Mouse (Mus musculus): Measurements from ENCODE around the gene Ccdc130.
"Not testable (repeated sequence)": the region's sequence is repeated elsewhere in the genome, so short reads cannot be mapped to it uniquely, and the experiment has no call there.

Gene Ccdc130

DNA sequence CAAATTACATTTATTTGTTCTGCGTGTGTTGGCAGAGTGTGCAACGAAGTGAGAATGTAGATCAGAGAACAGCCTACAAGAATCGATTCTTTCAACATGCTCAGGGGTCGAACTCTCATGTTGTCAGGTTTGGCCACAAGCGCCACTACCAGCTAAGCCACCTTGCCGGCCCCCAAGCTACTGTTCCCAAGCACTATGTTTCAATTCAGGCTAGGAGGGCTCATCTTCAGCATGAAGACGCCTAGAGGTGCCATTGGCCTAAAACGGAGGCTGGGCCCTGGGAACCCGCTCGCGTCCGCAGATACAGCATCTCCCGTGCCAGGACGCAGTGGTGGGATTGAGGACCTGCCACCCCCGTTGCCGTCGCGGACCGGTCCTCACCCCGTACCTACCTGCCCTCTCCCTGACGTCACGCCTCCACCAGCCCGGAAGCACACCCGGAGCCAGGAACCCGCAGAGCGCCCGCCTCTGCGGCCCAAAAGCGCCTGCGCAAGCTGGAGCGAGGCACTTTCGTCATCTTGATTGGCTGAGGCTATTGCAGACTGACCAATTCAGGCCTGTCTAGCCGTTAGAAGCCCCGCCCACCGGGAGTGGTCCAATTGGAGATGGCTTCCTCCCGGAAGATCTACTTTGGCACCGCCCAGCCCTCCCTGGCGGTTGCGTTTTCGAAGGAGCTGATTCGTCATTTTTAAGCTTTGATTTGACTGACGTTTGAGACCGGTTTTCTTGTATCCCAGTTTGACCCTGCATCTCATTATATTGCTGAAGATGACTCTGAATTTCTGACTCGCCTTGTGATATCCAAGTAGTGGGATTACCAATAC lies at the start of gene Ccdc130:
Gene Ccdc130 (minus strand): TSS at position 431 of the 824 bp plus-strand sequence.
- DNase-seq: peak; percentile 100

DNA sequence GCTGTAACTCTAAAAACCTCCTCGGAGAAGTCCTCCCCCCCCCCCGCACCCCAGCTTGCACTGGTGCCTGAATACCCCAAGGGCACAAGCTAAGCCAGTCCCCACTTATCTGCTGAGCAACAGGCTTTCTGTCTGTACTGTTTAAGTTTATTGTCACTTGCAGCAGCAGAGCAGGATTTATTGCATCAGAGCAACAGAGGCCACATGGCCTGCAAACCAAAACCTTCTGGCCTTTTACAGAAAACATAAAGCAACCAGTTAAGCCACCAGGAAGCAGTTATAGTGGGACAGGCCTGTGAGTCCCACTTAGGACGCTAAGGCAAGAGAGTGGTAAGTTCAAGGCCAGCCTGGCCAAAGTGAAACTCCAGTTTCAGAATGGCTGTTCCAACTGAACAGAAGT lies 38.2 kb upstream of the Ccdc130 start:
- DNase-seq: no peak

DNA sequence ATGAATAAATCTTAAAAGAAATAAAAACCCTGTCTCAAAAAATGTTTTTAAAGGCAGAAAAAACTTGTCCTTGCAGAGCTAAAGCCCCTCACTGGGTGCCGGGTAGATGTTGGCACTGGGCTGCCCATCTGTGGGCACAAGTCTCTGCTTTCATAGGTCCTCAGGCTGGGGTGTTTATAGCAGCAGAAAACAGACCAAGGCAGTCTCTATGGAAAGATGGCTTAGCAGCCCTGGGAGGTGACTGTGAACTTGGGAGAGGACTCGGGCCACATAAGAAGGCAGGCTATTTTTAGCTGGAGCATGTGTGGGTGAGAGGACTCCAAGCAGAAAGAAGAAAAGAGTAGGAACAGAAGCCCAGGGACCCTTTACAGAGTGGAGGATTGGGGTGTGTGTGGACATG lies 33.8 kb upstream of the Ccdc130 start:
- DNase-seq: no peak

DNA sequence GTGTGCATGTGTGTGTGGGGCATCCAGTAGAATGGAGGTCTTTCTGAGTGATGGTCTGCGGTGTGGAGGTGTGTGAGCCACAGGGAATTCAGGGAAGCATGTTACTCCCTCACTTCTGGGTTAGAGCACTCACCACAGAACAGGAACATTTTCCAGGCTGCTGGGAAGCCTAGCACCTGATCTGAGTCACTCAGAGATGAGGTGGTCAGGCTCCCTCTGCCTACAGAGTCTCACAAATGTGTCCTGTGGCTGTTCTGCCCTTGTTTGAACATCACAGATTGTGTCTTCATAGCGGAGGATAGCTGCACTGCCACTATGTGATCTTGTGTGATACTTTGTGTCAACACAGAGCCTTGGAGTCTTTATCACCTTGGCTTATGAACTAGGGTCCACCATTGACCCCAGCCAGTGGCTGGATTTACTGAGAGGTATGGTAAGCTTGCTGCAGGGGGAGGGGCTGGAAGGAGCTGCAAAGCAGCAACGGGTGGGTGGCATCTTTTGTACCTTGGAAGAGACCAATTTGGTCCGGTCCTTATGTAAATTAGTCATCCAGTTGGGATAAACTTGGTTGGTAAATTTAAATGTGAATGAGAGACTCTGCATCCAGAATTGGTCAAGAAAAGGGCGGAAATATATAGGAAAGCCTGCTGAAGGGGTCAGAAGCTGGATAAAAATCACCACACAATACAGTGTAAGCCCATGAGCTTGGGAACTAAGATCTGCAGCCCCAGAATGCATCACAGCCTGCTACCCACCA lies 27.0 kb upstream of the Ccdc130 start:
- DNase-seq: no peak

DNA sequence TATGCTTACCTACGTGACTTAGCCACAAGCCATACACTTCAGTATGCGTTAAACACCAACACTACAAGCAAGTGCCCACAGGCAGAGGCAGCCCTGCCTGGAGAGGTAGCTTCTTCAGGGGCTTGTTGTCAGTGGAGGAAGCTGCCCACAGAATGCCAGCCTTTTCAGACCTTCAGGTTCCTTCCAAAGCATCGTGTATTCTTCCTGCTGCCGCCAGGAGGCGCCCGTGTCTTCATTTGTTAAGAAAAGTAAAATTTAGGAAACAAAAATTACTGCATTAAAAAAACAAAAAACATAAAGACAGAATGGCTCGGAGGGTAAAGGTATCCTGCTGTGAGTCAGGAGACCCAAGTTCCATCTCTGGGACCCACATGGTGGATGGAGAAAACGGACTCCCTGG lies 21.5 kb upstream of the Ccdc130 start:
- DNase-seq: no peak

DNA sequence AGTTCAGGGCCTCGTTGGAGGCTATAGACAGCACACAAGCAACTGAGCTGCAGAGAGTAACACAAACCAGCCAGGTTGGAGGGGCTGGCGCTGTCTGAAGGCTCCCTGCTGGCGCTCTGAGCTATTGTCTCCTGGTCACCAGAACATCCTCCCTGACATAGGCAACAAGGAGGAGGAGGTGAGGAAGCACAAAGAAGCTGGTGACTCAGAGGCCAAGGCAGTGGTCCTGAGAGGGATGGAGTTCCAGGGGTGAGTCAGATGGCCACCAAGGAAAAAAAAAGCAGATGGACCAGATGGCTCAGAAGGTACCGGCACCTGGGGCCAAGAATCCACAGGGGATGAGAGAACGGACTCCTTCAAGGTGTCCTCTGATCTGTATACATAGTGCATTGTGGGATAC lies 20.9 kb upstream of the Ccdc130 start:
- no peak for DNase-seq

DNA sequence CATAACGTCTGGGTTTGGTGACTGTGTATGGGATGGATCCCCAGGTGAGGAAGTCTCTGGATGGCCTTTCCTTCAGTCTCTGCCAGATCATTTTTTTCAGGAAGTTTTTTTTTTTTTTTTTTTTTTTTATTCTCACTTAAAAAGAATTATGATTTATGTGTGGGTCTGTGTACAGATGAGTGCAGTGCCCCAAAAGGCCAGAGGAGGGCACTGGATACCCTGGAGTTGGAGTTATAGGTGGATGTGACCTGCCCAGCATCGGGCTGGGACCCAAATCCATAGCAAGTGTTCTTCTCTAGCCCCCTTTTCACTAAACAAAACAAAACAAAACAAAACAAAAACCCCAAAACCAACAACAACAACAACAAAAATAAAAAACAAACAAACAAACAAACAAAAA lies 18.7 kb upstream of the Ccdc130 start:
- DNase-seq: no peak

DNA sequence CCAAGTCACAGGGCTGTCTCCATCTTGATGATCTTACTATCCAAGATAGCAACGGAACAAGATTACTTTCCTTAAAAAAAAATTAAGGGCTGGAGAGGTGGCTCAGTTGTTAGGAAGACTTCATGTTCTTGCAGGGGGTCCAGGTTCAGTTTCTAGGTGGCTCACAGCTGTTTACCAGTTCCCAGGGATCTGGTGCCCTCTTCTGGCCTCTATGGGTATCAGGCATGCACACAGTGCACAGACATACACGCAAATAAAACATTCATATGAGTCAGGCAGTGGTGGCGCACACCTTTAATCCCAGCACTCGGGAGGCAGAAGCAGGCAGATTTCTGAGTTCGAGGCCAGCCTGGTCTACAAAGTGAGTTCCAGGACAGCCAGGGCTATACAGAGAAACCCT lies 15.5 kb upstream of the Ccdc130 start:
- not testable (repeated sequence) for DNase-seq

DNA sequence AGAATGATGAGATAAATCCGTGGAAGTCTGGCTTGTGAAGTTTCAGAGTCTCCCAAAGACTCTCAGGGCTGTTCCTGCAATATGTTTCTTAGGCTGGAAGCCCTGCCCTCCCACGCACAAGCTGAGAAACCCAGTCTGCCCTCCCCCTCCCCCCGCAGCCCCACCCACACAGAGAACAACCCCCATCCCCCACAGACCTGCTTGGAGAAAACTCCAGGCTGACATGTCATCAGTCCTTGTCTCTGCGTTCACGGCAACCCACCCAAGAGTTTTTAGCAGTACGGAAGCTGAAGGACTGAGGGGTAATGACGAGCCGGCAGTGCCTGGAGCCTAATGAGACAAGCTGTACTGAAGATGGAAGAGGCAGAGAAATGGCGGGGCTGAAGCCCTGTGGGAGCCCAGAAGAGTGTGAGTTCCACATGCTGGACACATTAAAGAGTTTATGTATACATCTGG lies 14.5 kb upstream of the Ccdc130 start:
- peak; percentile 51 for DNase-seq

DNA sequence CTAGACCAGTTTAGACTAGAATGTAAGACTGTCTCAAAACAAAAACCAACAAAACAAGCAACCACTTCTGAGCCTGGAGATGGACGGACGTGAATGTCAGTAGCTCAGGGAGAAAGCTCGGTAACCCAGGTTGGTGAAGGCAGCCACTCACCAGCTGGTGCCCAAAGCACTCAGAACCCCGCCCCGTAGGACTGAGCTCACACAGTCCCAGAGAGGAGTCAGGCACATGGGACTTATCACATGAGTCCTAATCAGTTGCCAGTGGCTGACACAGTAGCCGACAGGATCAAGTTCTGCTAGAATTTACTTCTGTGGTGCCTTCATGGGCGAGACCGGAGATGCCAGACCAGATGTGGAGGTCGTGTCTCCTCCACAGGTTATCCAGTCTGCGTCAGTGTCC lies 10.6 kb upstream of the Ccdc130 start:
- DNase-seq: no peak

DNA sequence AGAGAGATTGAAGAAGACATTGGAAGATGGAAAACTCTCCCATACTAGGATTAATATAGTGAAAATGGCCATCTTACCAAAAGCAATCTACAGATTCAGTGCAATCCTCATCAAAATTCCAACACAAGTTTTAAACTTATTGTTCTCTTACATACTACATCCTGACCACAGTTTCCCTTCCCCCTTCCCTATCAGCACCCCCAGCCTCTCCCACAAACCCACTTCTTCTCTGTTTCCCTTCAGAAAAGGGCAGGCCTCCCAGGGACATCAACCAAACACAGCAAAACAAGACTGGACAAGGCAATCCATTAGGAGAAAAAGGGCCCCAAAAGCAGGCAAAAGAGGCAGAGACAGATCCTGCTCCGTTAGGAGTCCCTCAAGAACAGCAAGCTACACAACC lies 6.3 kb upstream of the Ccdc130 start:
- no peak for DNase-seq

DNA sequence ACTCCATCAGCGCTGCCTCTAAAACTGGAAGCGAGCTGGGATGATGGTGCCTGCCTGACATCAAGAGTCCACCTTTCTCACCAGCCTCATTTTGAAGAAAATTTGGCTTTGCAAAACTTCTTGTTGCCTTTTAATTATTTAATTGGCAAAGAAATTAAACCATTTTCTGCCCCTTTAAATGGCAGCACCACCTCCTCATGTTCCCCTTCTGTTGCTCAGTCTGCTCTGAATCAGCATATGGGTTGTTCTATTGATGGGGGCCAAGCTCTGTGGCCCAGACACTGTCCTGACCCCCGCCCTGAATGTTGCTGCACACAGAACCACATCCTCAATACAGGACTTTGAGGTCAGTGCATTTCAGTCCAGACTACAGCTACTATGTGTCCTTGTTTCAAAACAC lies 3.8 kb upstream of the Ccdc130 start:
- DNase-seq: no peak

DNA sequence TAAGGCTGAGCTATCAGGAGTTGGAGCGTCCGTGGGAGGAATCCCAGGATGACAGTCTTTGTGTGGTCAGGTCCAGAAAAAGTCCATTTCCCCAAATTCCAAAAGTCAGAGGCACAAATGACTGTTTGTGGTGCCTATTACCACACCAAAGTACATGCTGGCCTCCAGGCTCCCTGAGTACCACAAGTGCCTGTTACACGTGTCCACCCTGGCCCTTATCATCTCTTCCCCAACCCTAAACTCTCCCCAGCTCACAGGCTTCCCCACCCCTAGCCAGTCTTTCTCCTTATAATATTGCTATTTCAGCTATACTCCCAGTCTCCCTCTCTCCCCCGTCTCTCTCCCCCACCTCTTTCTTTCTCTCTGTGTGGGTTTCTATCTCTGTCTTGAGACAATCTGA lies 2.1 kb upstream of the Ccdc130 start:
- no peak for DNase-seq

DNA sequence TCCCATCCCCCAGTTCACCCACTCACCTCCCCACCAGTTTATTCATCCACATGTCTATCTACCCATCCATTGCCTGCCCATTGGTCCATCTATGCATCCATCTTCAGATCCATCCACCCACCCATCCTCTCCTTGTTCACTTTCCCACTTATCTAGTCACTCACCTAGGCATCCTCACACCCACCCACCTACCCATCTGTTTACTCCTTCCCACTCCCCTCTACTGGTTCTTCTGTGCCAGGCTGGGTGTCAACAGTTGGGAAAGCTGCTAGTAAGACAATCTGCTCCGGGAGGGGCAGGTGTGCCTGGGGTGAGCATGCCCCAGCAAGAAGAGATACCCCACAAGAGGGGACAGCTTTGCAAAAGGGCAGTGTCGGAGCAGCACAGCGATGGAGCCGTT lies 9.1 kb downstream of the Ccdc130 start:
- DNase-seq: peak; percentile 40

DNA sequence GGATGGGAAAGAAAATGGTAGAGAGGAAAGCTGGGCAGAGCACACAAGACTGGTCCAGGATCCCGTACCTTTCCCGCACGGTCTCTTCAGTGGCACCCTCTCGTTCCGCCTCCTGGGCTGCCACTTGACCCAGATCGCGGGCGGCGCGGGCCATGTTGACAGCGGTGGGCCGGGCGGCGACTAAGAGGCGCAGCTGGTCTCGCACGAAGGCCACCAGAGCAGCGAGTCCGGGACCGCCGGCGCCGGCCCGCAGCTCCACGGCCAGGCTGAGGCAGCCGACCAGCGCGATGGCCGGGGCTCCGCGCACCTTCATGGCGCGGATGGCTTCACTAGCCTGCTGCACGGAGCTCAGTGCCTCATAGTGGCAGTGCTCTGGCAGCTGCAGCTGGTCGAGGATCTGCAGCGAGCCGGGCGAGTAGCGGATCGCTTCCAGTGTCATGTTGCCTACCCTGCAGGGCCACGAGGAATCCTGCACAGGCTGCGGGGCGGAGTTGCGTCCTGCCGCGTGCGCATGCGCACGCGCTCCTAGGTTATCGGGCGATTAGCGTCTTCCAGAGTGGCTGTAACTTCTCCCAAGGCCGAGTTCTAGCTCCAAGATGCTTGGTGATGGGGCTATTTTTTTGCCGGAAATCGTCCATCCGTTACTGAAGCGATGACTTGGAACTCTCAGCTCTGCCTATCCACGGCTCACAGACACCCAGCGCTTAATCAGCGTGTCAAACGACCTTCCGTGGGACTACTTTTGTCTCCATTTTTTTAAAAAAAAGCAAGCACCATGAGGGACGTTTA lies 13.2 kb downstream of the Ccdc130 start, which contains the start of gene Mri1:
Gene Mri1 (minus strand): TSS at position 505 of the 789 bp plus-strand sequence.
- peak; percentile 82 for DNase-seq

DNA sequence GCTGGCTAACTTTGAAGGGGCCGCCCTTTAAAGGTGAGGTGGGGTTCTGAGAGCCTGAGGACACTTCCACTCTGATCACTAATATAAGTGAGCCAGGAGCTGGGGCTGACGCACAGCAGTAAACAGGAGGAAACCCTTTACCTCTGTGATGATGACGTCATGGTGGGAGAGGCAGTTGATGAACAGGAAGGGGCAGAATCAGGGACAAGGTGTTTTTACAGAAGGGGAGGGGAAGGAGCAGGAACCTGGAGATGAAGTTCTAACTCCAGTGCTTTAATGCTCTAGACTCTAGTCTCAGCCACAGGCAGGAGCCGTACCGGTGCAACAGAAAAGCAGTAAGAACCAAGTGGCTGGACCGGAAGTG lies 13.7 kb downstream of the Ccdc130 start:
- DNase-seq: no peak

DNA sequence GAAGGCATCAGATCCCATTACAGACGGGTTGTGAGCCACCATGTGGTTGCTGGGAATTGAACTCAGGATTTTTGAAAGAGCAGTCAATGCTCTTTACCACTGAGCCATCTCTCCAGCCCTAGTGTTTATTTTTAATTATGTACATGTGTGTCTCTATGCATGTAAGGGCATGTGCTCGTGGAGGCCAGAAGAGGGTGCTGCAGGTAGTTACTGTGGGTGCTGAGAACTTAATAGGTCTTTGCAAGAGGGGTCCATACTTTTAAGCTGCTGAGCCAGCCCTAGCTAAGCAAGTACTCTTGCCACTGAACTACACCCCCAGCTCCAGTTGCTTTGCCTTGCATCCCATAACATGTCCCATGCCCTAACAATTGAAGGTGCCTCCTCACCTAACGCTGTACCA lies 14.3 kb downstream of the Ccdc130 start:
- no peak for DNase-seq

DNA sequence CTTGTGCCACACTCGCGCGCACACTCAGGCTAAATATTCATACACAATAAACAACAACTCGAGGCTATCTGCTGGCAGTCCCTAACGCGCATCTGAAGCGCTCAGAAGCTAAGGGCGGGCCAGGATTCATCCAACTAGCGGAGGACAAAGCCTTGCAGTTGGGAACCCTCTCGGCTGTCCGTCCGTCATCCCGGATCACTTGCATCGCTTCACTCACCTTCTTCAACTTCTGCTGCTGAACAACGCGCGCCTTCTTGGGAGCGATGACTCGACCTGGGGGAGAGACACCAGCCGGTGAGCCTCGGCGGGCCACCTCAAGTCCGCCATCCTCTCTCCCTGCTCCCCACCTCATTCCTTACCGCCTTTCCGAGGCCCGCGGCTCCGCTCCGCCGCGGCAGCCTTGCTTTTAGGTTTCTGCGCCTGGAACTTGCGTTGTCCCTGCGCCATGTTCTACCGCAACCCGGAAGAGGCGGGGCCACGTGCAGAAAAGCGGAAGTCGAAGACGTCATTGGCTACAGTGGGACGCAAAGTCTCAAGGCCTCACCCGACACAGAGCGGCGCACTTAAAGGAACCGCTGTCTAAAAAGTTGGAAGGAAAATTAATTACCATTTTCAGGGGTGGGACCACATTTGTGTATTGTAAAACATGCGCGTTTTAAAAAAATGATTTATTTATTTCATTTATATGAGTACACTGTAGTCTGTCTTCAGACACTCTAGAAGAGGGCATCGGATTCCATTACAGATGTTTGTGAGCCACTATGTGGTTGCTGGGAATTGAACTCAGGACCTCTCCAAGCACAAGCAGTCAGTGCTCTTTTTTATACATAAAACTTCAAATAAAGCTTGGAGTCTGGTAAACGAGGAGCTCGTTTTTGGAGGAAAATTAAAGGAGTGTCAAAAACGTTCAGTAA lies 20.7 kb downstream of the Ccdc130 start, which contains the start of gene D8Ertd738e:
Gene D8Ertd738e (minus strand): TSS at position 463 of the 914 bp plus-strand sequence.
- DNase-seq: peak; percentile 90

DNA sequence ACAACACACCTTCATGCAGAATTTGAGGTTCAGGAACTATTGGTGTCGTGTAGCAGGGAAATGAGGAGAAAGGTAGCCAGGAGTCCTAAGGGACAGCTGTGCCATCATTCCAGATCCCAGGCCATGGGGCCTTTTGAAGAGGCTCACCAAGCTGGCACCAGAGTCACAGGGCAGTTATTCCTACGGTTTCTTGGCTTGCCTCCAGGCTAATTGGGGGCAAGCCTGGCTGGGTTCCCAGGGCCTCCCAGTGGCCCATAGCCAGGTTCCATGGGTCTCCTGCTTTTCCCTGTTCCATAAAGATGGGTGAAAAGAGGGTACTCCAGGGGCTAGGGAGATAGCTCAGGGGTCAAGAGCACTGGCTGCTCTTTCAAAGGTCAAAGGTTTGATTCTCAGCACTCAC lies 28.4 kb downstream of the Ccdc130 start:
- no peak for DNase-seq

DNA sequence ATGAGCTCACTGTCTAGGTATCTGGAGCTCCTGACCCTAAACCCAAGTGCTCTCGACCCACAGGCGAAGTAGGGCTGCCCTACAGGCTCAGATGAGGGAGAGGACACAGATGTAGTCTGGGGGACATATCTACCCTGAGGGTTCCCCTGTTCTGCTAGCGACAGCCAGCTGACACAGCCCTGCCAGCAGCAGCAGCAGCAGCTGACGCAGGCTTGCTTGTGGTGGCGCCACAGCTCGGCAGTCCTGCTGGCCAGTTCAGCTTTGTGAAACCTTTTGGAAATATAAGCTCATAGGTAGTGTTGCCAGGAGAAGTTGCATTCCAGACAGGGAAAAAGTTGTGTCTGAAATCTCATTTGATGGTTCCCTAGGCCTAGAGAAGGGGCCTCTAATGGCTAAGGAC lies 29.0 kb downstream of the Ccdc130 start:
- no peak for DNase-seq

DNA sequence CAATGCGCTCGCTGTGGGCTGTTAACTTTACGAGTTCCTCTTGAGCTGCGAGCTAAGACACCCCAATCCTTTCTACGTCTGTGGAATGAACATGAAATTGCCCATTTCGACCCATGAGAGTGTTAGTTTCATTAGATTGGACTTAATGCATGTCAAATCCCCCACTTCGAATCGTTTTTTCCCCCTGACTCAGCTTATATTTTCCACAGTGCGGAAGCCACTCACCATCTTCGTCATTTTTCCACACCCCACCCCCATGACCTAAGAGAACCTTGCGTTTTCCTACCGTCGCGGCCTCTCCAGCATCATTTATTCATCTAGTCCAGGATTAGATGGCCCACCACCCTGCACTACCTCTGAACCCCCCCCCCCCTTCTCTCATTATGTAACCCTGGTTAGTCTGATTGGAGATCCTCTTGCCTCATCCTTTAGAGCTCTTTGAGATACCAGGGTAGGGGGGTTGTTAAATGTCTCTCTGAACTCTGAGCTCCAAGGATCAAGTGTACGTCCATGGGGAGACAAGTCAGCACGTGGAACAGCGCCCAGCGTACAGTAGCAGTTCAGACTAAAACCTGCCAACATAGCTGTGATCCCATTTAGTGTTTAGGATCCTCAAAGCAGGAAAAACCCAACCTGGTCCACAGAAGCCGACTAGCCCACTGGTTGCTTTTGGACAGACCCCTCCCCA lies 32.5 kb downstream of the Ccdc130 start:
- no peak for DNase-seq
